Mouse (Mus musculus) cerebellum, adult 11 months (tissue): ENCODE results near the gene Tctn3.
"Not testable (repeated sequence)": the region's sequence is repeated elsewhere in the genome, so short reads cannot be mapped to it uniquely, and the experiment has no call there.

Experiments used
- DNase-seq: peaks from one replicate; pipeline ENCODE4 v3.0.0; 2022

Tctn3 gene

GRCm38 (mm10) chr19:40621616-40622015 is 9.6 kb upstream of the Tctn3 start:
- not testable (repeated sequence) for DNase-seq

- DNase-seq = no peak
Observed at GRCm38 (mm10) chr19:40616021-40616420, 4.0 kb upstream of the Tctn3 start.

- DNase-seq = no peak
Observed at GRCm38 (mm10) chr19:40614811-40615210, 2.8 kb upstream of the Tctn3 start.

GRCm38 (mm10) chr19:40607676-40608075 is 4.4 kb downstream of the Tctn3 start:
- no peak for DNase-seq

- DNase-seq = no peak
Observed at GRCm38 (mm10) chr19:40605189-40605588, 6.8 kb downstream of the Tctn3 start.

- DNase-seq = no peak
Observed at GRCm38 (mm10) chr19:40601870-40602269, 10.2 kb downstream of the Tctn3 start.

GRCm38 (mm10) chr19:40600846-40601245 is 11.2 kb downstream of the Tctn3 start:
- not testable (repeated sequence) for DNase-seq

- DNase-seq = no peak
Observed at GRCm38 (mm10) chr19:40595831-40596230, 16.2 kb downstream of the Tctn3 start.

GRCm38 (mm10) chr19:40595231-40595630 is 16.8 kb downstream of the Tctn3 start:
- DNase-seq = no peak

- DNase-seq = no peak
Observed at GRCm38 (mm10) chr19:40589530-40589880, 22.5 kb downstream of the Tctn3 start.

- DNase-seq = peak; percentile 77
Observed at GRCm38 (mm10) chr19:40588847-40589529, 23.0 kb downstream of the Tctn3 start.

GRCm38 (mm10) chr19:40588293-40588654 is 23.8 kb downstream of the Tctn3 start, which contains the start of gene Aldh18a1:
Aldh18a1 (minus strand) TSS chr19:40588463.
- peak; percentile 93 for DNase-seq

- DNase-seq = no peak
Observed at GRCm38 (mm10) chr19:40587491-40588292, 24.3 kb downstream of the Tctn3 start.

GRCm38 (mm10) chr19:40586908-40587307 is 25.1 kb downstream of the Tctn3 start:
- no peak for DNase-seq

- DNase-seq = no peak
Observed at GRCm38 (mm10) chr19:40581662-40582061, 30.4 kb downstream of the Tctn3 start.

- DNase-seq = no peak
Observed at GRCm38 (mm10) chr19:40580902-40581301, 31.1 kb downstream of the Tctn3 start.

- peak; percentile 59 for DNase-seq
Observed at GRCm38 (mm10) chr19:40575438-40575837, 36.6 kb downstream of the Tctn3 start.

- DNase-seq = no peak
Observed at GRCm38 (mm10) chr19:40570726-40571125, 41.3 kb downstream of the Tctn3 start.

- DNase-seq = peak; percentile 27
Observed at GRCm38 (mm10) chr19:40567616-40568015, 44.4 kb downstream of the Tctn3 start.

- DNase-seq = no peak
Observed at GRCm38 (mm10) chr19:40563880-40564645, 48.0 kb downstream of the Tctn3 start.

GRCm38 (mm10) chr19:40561521-40561920 is 50.5 kb downstream of the Tctn3 start:
- DNase-seq = not testable (repeated sequence)

GRCm38 (mm10) chr19:40556029-40556428 is 56.0 kb downstream of the Tctn3 start:
- no peak for DNase-seq

- no peak for DNase-seq
Observed at GRCm38 (mm10) chr19:40555136-40555535, 56.9 kb downstream of the Tctn3 start.

GRCm38 (mm10) chr19:40554343-40554742 is 57.7 kb downstream of the Tctn3 start:
- no peak for DNase-seq
